8 mouse cellular contexts compared by ENCODE assay signal in genomic region chr2:127788440-127789116, GRCm38 (mm10). TPM values are rescaled to one million over a fixed set of nuclear protein-coding genes. Genes with fewer than 3 reads are reported as not detected.
DNase-seq lines count a peak whose midpoint lies in the region; ATAC-seq and TF ChIP-seq lines count a peak whose summit lies in the region.

Nphp1 (minus strand) TSS chr2:127788897.

- peak; percentile 64 for TF ChIP-seq POLR2A in cortical plate, adult 2 months (IDR thresholded peaks at IDR 0.05; ENCODE audit: extremely low read depth, insufficient read depth, low read length)

- H3K4me3 ChIP-seq in cortical plate, adult 2 months (ENCODE audit: insufficient read depth, low read length), result peak within 1 kb of the TSS; percentile 64

- no peaks in the 10 kb centered on the region; the same call in 1 of the 2 replicates for H3K4me1 ChIP-seq in cortical plate, adult 2 months (ENCODE audit: control insufficient read depth, insufficient read depth, low read length)

- H3K27ac ChIP-seq in cortical plate, adult 2 months (ENCODE audit: insufficient read depth, low read length), result no peak within 1 kb of the TSS

- peak; percentile 82 for ATAC-seq in activated CD4-positive, CD25-positive, alpha-beta regulatory T cell, adult 4 months
- peak; percentile 83 for ATAC-seq in megakaryocyte progenitor cell, adult 5-6 weeks (replicated peaks; ENCODE audit: poor library complexity)

- peak; percentile 88 for DNase-seq in gastrocnemius, postnatal 10 days
- DNase-seq in induced T-regulatory cell, adult 2 months (ENCODE audit: low read depth), result peak; percentile 84
- DNase-seq in left cerebral cortex, adult 9 months (ENCODE audit: low spot score in 2 of 2), result peak; percentile 25 to 76
- DNase-seq in right cerebral cortex, postnatal 14 days, result peak; percentile 87
- peak; percentile 75 to 84 for DNase-seq in urinary bladder, postnatal 36 days (ENCODE audit: low spot score in 2 of 2)

- no peak for TF ChIP-seq CTCF in cortical plate, adult 2 months (IDR thresholded peaks at IDR 0.05; ENCODE audit: extremely low read depth, insufficient read depth, low read length)

RNA-seq across cellular contexts. Expression of gene Nphp1, which starts in this region (rescaled TPM):
- under 1 TPM in 1 of 2 experiments, not detected in 1; 0.24 TPM for polyA plus RNA-seq in activated CD4-positive, CD25-positive, alpha-beta regulatory T cell, adult 4 months (2017; shearing (Covaris generic))
- polyA plus RNA-seq in cortical plate, adult 2 months (2012; rRNA removed), result 19.7 and 20.1 TPM in 2 replicates
- total RNA-seq in gastrocnemius, postnatal 10 days (2021), result 10 to 100 TPM; 12.9 to 14.1 TPM
- total RNA-seq in megakaryocyte progenitor cell, adult 5-6 weeks (2015), result 8.2 and 10.2 TPM in 2 replicates
- total RNA-seq in megakaryocyte progenitor cell, adult 5-6 weeks (2017), result 12.9 and 14.9 TPM in 2 replicates

Comparison
In these comparisons a context has a peak if more than half of its experiments do, and no peak if none do; other contexts are left out.
1. RNA of gene Nphp1 (polyA plus RNA-seq): 19.7 to 20.1 TPM in cortical plate, adult 2 months; 0.24 TPM in activated CD4-positive, CD25-positive, alpha-beta regulatory T cell, adult 4 months; every median in the first group is over 10 times any median in the second.
2. Peak in ATAC-seq in activated CD4-positive, CD25-positive, alpha-beta regulatory T cell, adult 4 months; RNA of the gene not detected or under 1 TPM.
3. Peak in every context shown above with its lines, with median percentiles within 50 percentile points of each other: DNase-seq.